Mouse (Mus musculus) limb, embryonic 14.5 days (tissue): ENCODE data around the gene Kifc1. TPM values are rescaled to one million over a fixed set of nuclear protein-coding genes. Genes with fewer than 3 reads are reported as not detected.

Experiments
- ATAC-seq: fragments of 200-750 bp; cut with Nextera tagmentation; 2 replicates; pipeline ENCODE4 v1.8.0; 2017; ENCODE audit warnings: low read depth, moderate number of reproducible peaks, moderate TSS enrichment; ENCODE audit not compliant: low FRiP score
- DNase-seq: peaks from one replicate; pipeline ENCODE4 v3.0.0-alpha.2; 2015; ENCODE audit warnings: low spot score
- H3K27ac ChIP-seq: fragments of 300-500 bp; sonication (generic); replicated peaks from 2 replicates; pipeline ENCODE4 v1.5.1; 2014; ENCODE audit warnings: low read depth, mild to moderate bottlenecking, low read length, moderate library complexity, mixed read lengths
- H3K27me3 ChIP-seq: fragments of 300-500 bp; sonication (generic); 2 replicates; pipeline ENCODE4 v1.6.1; 2014; ENCODE audit warnings: low read length, mixed read lengths; ENCODE audit not compliant: control insufficient read depth, insufficient read depth
- H3K36me3 ChIP-seq: fragments of 300-500 bp; sonication (generic); 2 replicates; pipeline ENCODE4 v1.6.1; 2014; ENCODE audit warnings: mild to moderate bottlenecking, low read length, moderate library complexity, mixed read lengths; ENCODE audit not compliant: control insufficient read depth, insufficient read depth
- H3K4me1 ChIP-seq: fragments of 300-500 bp; sonication (generic); 2 replicates; pipeline ENCODE4 v1.6.1; 2014; ENCODE audit warnings: antibody characterized with exemption, low read length, mixed read lengths; ENCODE audit not compliant: control insufficient read depth, insufficient read depth
- H3K4me2 ChIP-seq: fragments of 300-500 bp; sonication (generic); replicated peaks from 2 replicates; pipeline ENCODE4 v1.6.1; 2014; ENCODE audit warnings: low read depth, mild to moderate bottlenecking, low read length, moderate library complexity; ENCODE audit not compliant: severe bottlenecking
- H3K4me3 ChIP-seq: fragments of 300-500 bp; sonication (generic); replicated peaks from 2 replicates; pipeline ENCODE4 v1.5.1; 2014; ENCODE audit warnings: low read length
- H3K9ac ChIP-seq: fragments of 300-500 bp; sonication (generic); 2 replicates; pipeline ENCODE4 v1.6.1; 2014; ENCODE audit warnings: mild to moderate bottlenecking, low read depth, low read length, moderate library complexity; ENCODE audit not compliant: severe bottlenecking
- H3K9me3 ChIP-seq: fragments of 300-500 bp; sonication (generic); 2 replicates; pipeline ENCODE4 v1.6.1; 2016; ENCODE audit warnings: low read length; ENCODE audit not compliant: control insufficient read depth
- POLR2A ChIP-seq: fragments of 200-500 bp; IDR thresholded peaks from 2 replicates; pipeline ENCODE4 v1.8.0; 2012; ENCODE audit warnings: inconsistent platforms, mild to moderate bottlenecking, moderate library complexity, borderline replicate concordance; ENCODE audit not compliant: insufficient read depth, insufficient read length; ENCODE audit errors: extremely low read depth
- WGBS: fragments of 180-500 bp; shearing (Covaris S2); extraction: QIAGEN DNeasy Blood & Tissue Kit; methylation state at CpG from one replicate; pipeline ENCODE4 v1.1.7; 2014; 5-methylcytosine and 5-hydroxymethylcytosine counted together
- polyA plus RNA-seq, 2 experiments: library from polyadenylated mRNA; depleted of rRNA in 1 of 2; stranded (reverse) in 1 of 2; unstranded in 1 of 2; fragments of >200 nt; fragmentation: Nextera tagmentation in 1 of 2; extraction: Ambion mirVana in 1 of 2; gene quantifications; 2 replicates each; pipeline versions ENCODE4 v1.2.1 to v1.2.3; 2012 to 2014

Kifc1 gene
- polyA plus RNA-seq, 2 experiments: 6.2 to 60.6 TPM

DNA sequence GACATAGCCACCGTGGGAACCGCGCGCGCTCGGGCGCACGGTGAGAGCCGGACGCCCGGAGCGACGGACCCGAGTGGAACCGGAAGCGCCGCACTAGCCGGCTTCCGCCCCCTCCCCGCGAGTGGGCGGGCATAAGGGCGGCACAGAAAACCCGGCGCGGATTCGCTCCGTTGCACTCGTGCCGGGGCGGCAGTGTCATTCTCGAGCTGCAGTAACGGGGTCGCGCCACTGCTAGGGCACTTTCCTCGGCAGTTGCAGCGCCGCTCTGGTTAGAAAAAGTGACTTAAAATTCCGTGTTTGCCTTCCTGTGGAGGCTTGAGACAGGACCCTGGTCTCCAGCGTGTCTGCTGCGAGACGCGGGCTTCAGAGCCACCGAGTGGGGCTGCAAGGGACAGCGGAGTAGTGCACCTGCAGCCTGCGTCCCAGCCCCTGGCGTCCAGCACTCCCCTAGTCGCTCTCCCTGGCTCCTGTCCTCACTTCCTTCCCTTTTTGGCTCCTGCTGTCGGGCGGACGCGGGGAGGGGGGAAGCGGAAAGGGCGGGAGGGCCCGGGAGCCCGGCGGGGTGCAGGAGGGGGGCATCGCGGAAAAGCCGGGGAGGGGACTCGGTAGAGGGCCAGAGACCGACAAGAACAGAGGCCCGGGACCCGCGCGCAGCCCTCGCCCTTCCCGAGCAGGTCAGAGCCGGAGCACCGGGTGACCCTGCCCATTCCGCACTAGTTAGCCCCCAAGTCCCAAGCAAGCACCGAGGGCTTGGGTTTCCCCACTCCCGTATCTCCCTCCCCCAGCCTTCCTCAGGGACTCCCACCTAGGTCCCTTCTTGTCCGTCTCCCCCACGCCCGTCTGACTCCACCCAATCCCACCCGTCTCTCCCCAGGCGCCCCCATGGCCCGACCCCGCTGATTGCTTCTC, 39.2 kb upstream of the Kifc1 start, which contains the start of gene Rgl2:
Gene Rgl2 (plus strand): TSS at position 173 of the 909 bp plus-strand sequence.
- peak within 1 kb of the TSS; percentile 98 for H3K4me2 ChIP-seq
- ATAC-seq: peak; percentile 92

DNA sequence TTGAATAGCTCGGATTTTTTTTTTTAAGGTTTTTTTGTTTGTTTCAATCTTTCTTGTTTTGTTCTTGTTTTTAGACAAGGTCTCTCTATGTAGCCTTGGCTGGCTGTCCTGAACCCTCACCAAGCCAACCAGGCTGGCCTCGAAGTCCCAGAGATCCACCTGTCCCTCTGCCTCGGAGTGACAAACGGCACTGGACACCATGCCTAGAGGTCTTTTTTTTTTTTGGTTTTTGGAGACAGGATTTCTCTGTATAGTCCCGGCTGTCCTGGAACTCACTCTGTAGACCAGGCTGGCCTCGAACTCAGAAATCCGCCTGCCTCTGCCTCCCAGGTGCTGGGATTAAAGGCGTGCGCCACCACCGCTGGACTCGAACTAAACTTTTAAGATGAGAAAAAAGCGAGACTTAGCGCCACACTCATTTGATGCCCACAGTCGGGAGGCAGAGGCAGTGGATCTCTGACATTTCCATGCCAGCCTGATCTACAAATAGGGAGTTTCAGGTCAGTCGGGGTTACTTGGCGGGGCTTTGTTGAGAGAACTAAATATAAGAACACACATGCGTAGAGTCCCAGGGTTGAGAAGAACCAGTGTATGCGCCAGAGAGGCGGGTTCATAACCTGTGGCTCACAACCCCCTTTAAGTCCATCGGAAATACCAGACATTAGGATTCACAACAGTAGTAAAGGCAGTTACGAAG, 37.9 kb upstream of the Kifc1 start:
- Histone ChIP-seq H3K27me3 (no peaks in the 10 kb centered on the region), H3K9me3 (no peaks in the 10 kb centered on the region), H3K9ac (peak overlapping the region; percentile 72), H3K4me2 (peak overlapping the region; percentile 98), H3K27ac (no peak overlapping the region), H3K4me1 (peaks cover 15% of the 10 kb centered on the region), H3K4me3 (peak overlapping the region; percentile 84), H3K36me3 (peaks cover 30% of the 10 kb centered on the region)
- no peak for TF ChIP-seq POLR2A
- DNase-seq (no peak), ATAC-seq (no peak)
- WGBS: 57% methylated on average over 21 of the region's 21 CpGs

More for the DNA sequence above, 39.2 kb upstream of the Kifc1 start, which contains the start of gene Rgl2:
- 0 out of 2 replicates have a peak, but pooled peaks have one; percentile 34 for TF ChIP-seq POLR2A
- Histone ChIP-seq H3K27me3 (no peaks in the 10 kb centered on the region), H3K9me3 (no peaks in the 10 kb centered on the region), H3K27ac (peak within 1 kb of the TSS; percentile 90), H3K4me3 (peak within 1 kb of the TSS; percentile 84), H3K4me1 (peaks cover 15% of the 10 kb centered on the region), H3K36me3 (peaks cover 35% of the 10 kb centered on the region), H3K9ac (peak within 1 kb of the TSS; percentile 72)
- under 1% methylated on average over 62 of the region's 80 CpGs for WGBS
- peak; percentile 94 for DNase-seq

DNA sequence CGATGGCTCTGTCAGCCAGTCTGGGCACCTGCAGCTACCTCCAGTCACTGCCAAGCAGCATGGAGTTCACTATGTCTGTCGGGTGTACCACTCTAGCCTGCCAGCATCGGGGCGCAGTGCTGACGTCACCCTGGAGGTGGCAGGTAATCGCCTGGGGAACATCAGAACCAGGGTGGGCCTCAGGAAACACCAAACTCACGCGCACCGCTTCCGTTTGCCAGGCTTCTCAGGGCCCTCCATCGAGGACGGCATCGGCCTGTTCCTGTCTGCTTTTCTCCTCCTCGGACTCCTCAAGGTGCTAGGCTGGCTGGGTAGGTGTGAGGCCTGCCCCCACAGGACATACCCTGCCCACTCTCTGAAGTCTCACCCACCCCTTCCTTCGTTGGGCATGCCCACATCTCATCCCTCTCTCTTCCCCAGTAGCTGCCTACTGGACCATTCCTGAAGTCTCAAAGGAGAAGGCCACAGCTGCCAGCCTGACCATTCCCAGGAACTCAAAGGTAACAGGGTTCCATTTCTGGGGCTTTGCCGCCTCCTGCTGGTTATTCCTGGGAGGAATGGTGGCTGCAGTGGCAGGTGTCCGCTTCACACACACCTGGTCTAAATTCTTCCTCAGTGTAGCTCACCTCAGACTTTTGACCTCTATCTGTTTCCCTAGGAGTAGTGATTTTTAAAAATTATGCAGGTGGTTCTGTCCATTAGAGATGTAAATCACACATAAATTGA, 35.9 kb upstream of the Kifc1 start:
- no peak overlapping the region for H3K9ac ChIP-seq
- no peaks in the 10 kb centered on the region for H3K9me3 ChIP-seq
- no peak overlapping the region for H3K27ac ChIP-seq
- H3K4me3 ChIP-seq: no peak overlapping the region
- H3K4me1 ChIP-seq: peaks cover 13% of the 10 kb centered on the region
- ATAC-seq (no peak), DNase-seq (no peak)
- TF ChIP-seq POLR2A: no peak
- no peaks in the 10 kb centered on the region for H3K27me3 ChIP-seq
- WGBS: 77% methylated on average over 15 of the region's 17 CpGs
- peaks cover 16% of the 10 kb centered on the region for H3K36me3 ChIP-seq
- no peak overlapping the region for H3K4me2 ChIP-seq

DNA sequence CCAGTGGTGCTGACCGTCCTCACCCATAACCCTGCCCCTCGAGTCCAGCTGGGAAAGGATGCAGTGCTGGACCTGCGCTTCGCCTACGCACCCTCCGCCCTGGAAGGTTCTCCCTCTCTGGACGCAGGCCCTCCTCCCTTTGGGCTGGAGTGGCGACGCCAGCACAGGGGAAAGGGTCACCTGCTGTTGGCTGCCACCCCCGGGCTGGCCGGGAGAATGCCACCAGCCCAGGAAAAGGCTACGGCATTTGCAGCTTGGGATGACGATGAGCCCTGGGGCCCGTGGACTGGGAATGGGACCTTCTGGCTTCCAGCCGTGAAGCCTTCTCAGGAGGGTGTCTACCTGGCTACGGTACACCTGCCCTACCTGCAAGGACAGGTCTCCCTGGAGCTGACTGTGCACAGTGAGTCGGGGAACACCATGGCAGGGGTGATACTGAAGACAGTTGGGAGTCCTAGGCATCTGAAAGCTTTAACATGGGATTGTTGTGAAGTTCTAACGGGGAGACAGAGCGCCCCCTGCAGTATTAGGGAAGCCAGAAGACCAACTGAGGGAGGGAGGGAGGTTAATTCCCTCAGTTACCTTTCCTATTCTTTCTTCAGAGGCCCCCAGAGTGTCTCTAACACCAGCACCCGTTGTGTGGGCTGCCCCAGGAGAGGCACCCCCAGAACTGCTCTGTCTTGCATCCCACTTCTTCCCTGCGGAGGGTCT, 35.1 kb upstream of the Kifc1 start:
- ATAC-seq: no peak
- no peak for TF ChIP-seq POLR2A
- WGBS: 82% methylated on average over 21 of the region's 21 CpGs

More for the DNA sequence above, 35.1 kb upstream of the Kifc1 start:
- DNase-seq: no peak
- Histone ChIP-seq H3K36me3 (peaks cover 16% of the 10 kb centered on the region), H3K4me1 (peaks cover 8% of the 10 kb centered on the region), H3K4me3 (no peak overlapping the region), H3K27ac (no peak overlapping the region), H3K4me2 (no peak overlapping the region), H3K9ac (no peak overlapping the region), H3K27me3 (no peaks in the 10 kb centered on the region), H3K9me3 (no peaks in the 10 kb centered on the region)
